Mouse (Mus musculus) monocyte, adult 5-6 weeks (primary cell): ENCODE measurements around the gene Gm20683. TPM values are rescaled to one million over a fixed set of nuclear protein-coding genes. Genes with fewer than 3 reads are reported as not detected.

Experiments used
- ATAC-seq: fragments of 153-309, 156-312 bp; replicated peaks from 2 replicates; pipeline ENCODE4 v1.8.0; 2017; ENCODE audit warnings: mild to moderate bottlenecking; ENCODE audit not compliant: low TSS enrichment, insufficient number of reproducible peaks, severe bottlenecking, poor library complexity, low FRiP score
- total RNA-seq: library from RNA; stranded (forward); fragments of 200-1000, 200-491, 200-594 nt; gene quantifications from 3 replicates; pipeline ENCODE4 v1.2.3, GENCODE M21; 2017

The Gm20683 gene
- 0.43 to 2.9 TPM (median 2.1 TPM) in 3 replicates for total RNA-seq

- no peak for ATAC-seq
Observed at GRCm38 (mm10) chr17:25841117-25841880, at the start of gene Gm20683. TSS of gene Gm20683 (minus strand) at chr17:25841763.

GRCm38 (mm10) chr17:25888837-25889236 is 47.3 kb upstream of the Gm20683 start:
- no peak for ATAC-seq

- no peak for ATAC-seq
Observed at GRCm38 (mm10) chr17:25887467-25887866, 45.9 kb upstream of the Gm20683 start.

- ATAC-seq: no peak
Observed at GRCm38 (mm10) chr17:25886806-25887205, 45.2 kb upstream of the Gm20683 start.

DNA sequence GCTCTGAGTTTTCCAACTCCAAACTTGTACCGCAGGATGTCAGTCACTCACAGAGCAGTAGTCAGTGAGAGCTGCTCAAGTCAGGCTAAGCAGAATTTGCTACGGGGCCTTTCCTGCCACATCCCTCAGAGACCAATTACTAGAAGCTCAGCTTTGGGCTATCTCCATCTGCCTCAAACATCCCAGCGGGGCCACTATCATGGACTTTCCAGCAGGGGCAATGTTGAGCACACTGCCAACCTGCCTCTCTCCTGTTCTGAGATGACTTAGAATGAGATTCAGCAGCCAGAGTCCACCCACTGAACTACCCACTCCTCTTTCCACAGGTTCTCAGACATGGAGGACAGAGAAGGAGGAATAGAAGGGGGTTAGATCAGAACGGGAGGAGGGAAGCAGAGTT is 44.1 kb upstream of the Gm20683 start:
- ATAC-seq: no peak

GRCm38 (mm10) chr17:25883824-25884223 is 42.3 kb upstream of the Gm20683 start:
- ATAC-seq: no peak

DNA sequence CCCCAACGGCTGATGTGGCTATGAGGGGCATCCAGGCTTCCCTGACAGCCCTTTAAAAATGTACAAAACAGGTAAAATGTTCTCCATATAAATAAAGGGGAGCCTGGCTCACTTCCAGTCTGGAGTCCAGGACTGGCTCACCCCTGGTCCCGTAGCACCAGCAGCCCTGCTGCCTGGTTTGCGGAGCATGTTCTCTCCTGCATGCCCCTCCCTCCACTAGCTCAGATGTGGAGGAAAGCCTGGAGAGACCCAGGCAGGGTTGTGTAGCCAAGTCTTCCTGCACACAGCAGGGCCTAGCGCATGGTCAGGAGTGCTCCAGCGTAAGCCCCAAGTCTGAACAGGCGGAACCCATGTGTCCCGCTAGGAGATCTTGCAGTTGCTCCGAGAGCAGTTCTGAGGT is 41.7 kb upstream of the Gm20683 start:
- no peak for ATAC-seq

- ATAC-seq: no peak
Observed at GRCm38 (mm10) chr17:25882306-25882705, 40.7 kb upstream of the Gm20683 start.

- no peak for ATAC-seq
Observed at GRCm38 (mm10) chr17:25881691-25882090, 40.1 kb upstream of the Gm20683 start.

DNA sequence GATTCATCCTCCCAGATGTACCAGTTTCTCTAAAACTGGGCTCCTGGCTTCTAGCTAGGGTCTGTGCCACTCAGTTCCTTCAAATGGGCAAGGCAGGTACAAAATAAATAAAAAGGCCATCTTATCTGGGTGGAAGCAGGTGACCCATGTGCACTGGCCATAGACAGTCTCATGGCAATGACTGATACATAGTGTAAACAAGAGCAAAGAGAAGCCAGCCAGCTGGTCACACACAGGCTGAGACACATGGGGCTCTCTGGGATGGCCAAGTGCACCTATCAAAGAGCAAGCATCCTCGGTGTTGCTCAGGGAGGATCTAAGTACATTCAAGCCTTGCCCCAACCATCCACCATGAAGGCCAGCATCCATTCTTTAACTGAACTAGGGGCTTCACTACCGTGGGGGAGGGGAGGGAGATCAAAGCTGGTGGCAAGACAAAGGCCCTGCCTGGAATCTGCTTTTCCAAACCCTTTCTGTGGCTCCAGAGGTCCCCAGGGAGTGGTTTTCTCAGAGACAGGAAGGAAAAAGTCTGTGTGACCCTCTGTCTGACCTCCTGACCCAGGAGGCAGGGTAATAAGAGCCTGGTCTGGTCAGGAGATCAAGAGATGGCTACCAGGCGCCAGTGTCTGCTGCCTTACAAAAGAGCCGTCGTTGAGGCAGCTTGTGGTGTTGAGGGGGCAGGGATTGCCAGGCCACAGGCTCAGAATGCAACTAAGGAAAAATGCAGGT is 39.5 kb upstream of the Gm20683 start:
- ATAC-seq: no peak

DNA sequence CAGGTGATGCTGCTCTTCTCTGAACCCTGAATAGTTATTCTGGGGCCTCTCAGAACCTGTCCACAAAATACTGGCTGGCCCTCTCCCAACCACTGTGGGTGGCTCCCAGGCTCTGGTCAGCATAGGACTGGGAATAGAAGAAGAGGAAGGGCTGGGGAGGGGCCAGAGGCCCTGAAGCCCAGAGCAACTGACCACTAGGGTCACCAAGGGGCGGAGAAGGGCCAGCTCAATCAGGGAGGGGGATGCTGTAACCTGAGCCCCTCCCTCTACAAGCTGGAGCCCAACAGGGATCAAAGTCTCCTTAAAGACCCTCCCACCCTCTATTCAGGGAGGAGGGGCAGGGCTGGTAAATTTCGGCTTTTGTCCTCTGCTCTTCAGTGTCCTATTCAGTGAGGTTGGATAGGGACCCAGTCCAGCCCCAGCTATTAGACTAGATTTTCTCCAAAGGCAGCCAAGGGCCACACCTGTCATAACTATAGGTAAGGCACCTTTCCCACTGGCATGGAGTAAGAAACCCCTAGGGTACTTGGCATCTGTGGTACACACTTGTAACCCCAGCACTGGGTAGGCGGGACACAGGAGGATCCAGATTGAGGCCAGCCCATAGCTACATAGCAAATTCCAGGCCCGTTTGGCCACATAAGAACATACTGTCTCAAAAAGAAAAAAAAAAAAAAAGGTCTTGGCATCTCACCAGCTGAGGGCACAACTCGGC is 38.8 kb upstream of the Gm20683 start, which contains the start of gene Wfikkn1:
Gene Wfikkn1 (minus strand): TSS at position 663 of the 715 bp plus-strand sequence.
- ATAC-seq: no peak

GRCm38 (mm10) chr17:25879750-25880149 is 38.2 kb upstream of the Gm20683 start:
- no peak for ATAC-seq

DNA sequence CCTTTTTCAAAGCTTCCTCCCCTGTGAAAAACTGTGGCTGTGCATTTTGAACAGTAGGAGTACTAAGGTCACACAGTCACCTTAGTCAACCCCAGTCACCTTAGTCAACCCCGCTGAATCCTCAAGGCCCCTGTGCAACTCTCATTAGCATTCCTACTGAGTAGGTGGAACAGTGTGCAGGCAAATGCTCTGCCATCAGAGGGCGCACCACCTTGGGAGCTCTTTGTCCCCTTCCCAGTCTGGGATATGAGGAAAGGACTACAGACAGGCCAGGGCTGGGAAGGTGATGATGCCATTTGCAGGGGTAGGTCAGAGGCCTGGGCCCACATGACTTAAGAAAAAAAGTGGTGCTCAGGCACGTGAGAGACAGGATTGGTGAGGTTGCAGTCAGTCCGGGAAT is 37.7 kb upstream of the Gm20683 start:
- ATAC-seq: no peak

GRCm38 (mm10) chr17:25878611-25879180 is 37.1 kb upstream of the Gm20683 start:
- no peak for ATAC-seq

GRCm38 (mm10) chr17:25877741-25878610 is 36.4 kb upstream of the Gm20683 start:
- no peak for ATAC-seq

- ATAC-seq: no peak
Observed at GRCm38 (mm10) chr17:25877025-25877424, 35.5 kb upstream of the Gm20683 start.

DNA sequence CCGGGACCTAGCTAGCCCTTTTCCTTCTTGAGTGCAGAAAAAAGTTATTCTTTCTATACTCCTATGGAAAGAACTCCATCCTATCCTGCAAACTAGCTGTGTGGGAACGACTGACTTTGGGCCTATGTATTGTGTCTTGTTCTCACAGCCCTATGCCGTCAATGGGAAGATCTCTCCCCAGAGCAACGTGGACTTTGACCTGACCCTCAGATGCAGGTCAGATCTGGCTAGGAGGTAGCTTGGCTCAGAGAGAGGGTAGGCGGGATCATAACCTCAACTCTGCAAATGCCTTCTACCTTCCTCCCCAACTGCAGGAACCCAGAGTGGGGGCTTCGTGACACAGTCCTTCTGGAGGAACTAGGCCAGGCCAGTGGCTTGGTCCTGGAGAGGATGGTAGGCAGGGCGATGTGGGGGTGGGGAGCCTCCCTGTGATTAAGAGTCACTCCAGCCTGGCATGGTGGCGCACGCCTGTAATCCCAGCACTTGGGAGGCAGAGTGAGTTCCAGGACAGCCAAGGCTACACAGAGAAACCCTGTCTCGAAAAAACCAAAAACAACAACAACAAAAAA is 34.9 kb upstream of the Gm20683 start:
- ATAC-seq: no peak
